Mouse (Mus musculus) erythroblast, embryonic 14.5 days (primary cell): ENCODE data around the gene Flt4.

Experiments used
- GATA1 ChIP-seq: IDR thresholded peaks from 2 replicates; pipeline ENCODE4 v1.6.1; 2012; ENCODE audit warnings: low read length, inconsistent platforms, mixed read lengths
- TAL1 ChIP-seq: IDR thresholded peaks from 3 replicates; pipeline ENCODE4 v1.6.1; 2012; ENCODE audit warnings: low read length, inconsistent platforms, mixed read lengths

DNA sequence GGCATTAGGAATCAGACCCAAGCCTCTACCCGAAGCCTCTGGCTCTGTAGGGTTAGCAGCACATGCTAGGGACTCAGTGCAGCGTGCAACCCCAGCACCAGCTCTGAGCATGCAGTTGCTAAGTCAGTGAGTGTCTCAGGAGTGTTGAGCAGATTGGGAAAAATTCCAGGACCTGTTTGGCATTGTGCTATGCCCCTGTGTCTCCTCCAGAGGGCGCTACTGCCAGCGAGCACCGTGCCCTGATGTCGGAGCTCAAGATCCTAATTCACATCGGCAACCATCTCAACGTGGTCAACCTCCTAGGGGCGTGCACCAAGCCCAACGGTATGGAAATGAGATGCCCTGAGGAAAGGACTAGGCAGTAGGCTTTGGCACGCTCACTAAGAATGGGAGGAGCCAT, 27.4 kb downstream of the Flt4 start:
- no peak for TF ChIP-seq TAL1
- TF ChIP-seq GATA1: no peak
